Mouse (Mus musculus): ENCODE results near the gene Duoxa2.

GRCm38 (mm10) chr2:122299911-122300655, 1.4 kb downstream of the Duoxa2 start:
- TF ChIP-seq CTCF (IDR thresholded peaks at IDR 0.05; ENCODE audit: borderline replicate concordance, insufficient read depth, low read length) = no peak
- no peak for TF ChIP-seq POLR2A (IDR thresholded peaks at IDR 0.05; ENCODE audit: low read depth, low read length)
